Mouse (Mus musculus): ENCODE data around the gene Tdo2. TPM values are rescaled to one million over a fixed set of nuclear protein-coding genes. Genes with fewer than 3 reads are reported as not detected.
A peak's percentile ranks its signal among the peaks of the same experiment; 100 is the strongest.

Gene Tdo2
- polyA plus RNA-seq, 1 experiment: 0.60 TPM

DNA sequence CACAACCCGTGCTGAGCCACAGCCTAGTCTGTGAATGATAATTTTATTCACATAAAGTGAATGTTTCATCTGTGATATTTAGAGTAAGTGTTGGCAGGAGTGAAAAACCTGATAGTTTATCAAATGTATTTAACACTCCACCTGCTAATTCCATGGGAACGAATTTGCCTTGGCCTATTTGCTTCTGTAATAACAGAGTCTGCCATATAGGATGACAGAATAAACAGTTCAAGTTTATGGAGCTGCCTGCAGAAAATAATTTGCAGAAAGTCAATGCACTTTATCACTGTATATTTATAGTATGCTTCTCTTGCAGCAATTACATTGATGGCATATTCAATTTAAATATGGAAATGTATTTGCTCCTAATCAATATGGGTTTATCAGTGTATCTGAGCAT lies 24.2 kb downstream of the Tdo2 start:
- DNase-seq: no peak
- WGBS: 70% methylated on average over 2 of the region's 2 CpGs
- Histone ChIP-seq H3K4me1 (ENCODE audit: control insufficient read depth, insufficient read depth, low read length) (no peaks in the 10 kb centered on the region), H3K4me3 (replicated peaks; ENCODE audit: extremely low read depth, low read depth, low read length) (no peak overlapping the region)
- TF ChIP-seq POLR2A (IDR thresholded peaks at IDR 0.05; ENCODE audit: borderline replicate concordance, extremely low read depth, low read depth, low read length) (no peak), CTCF (IDR thresholded peaks at IDR 0.05; ENCODE audit: insufficient read depth, low read length) (no peak)

DNA sequence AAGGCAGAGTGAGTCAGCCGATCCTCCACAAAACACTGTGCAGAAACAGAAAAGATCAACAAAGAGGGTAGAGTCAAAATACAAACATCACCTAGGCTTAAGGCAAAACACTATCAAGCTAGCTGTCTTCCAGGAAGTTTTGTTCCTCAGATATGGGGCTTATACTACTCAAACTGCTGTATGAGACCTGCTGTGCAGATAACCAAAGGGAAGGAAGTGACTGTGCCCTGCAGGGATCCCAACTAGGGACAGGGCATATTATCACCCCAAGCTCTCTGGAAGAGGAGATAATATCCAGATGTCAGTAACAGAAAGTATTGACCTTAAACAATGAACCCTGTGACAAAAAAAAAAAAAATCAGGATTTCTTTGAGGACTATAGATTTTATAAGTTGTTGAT lies 27.0 kb downstream of the Tdo2 start:
- no peak for DNase-seq
- Histone ChIP-seq H3K4me3 (replicated peaks; ENCODE audit: extremely low read depth, low read depth, low read length) (no peak overlapping the region), H3K4me1 (ENCODE audit: control insufficient read depth, insufficient read depth, low read length) (no peaks in the 10 kb centered on the region)
- 86% methylated on average over 1 of the region's 1 CpGs for WGBS
- TF ChIP-seq POLR2A (IDR thresholded peaks at IDR 0.05; ENCODE audit: borderline replicate concordance, extremely low read depth, low read depth, low read length) (no peak), CTCF (IDR thresholded peaks at IDR 0.05; ENCODE audit: insufficient read depth, low read length) (no peak)

DNA sequence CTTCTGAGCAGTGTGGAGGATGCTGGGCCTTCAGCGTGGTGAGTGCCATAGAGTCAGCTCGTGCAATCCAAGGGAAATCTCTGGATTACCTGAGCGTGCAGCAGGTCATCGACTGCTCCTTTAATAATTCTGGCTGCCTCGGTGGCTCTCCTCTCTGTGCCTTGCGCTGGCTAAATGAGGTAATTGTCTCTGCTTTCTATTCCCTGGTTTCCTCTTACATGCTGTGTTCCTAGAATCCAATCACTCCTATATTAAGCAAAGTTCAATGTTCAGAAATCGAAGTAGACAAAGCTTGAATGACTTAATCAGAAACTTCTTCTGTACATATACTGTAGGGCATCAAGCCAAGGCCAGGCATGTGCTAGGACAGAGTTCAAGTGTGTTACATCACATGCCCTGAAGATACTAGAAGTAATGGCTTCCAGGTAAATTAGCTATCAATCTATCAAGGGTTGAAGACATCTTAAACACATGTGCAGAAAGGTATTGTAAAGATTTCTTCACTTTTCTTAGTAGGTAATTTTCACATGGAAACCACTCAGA lies 31.1 kb downstream of the Tdo2 start:
- Histone ChIP-seq H3K4me3 (replicated peaks; ENCODE audit: extremely low read depth, low read depth, low read length) (no peak overlapping the region), H3K4me1 (ENCODE audit: control insufficient read depth, insufficient read depth, low read length) (no peaks in the 10 kb centered on the region)
- TF ChIP-seq CTCF (IDR thresholded peaks at IDR 0.05; ENCODE audit: insufficient read depth, low read length) (no peak), POLR2A (IDR thresholded peaks at IDR 0.05; ENCODE audit: borderline replicate concordance, extremely low read depth, low read depth, low read length) (no peak)
- no peak for DNase-seq
- WGBS: 94% methylated on average over 7 of the region's 7 CpGs

DNA sequence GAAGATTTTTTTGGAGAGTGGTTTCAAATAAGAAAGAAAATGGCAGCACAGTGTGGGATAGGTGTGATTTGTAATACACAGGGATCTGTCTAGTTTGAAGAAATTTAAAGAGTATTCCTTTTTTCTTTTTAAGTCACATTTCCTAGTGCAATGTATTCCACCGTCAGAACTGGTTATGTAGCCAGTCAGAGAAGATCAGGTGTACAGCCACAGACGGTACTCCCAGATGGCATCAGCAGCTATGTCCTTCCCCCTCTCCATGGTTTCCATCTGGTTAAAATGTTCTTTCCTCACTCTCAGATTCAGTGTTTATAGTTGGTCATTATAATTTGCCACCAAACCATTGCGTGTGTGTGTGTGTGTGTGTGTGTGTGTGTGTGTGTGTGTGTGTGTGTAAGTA lies 32.9 kb downstream of the Tdo2 start:
- 95% methylated on average over 3 of the region's 3 CpGs for WGBS
- Histone ChIP-seq H3K4me3 (replicated peaks; ENCODE audit: extremely low read depth, low read depth, low read length) (no peak overlapping the region), H3K4me1 (ENCODE audit: control insufficient read depth, insufficient read depth, low read length) (no peaks in the 10 kb centered on the region; the same call in 1 of the 2 replicates)
- TF ChIP-seq CTCF (IDR thresholded peaks at IDR 0.05; ENCODE audit: insufficient read depth, low read length): no peak
- no peak for TF ChIP-seq POLR2A (IDR thresholded peaks at IDR 0.05; ENCODE audit: borderline replicate concordance, extremely low read depth, low read depth, low read length)
- DNase-seq: no peak

DNA sequence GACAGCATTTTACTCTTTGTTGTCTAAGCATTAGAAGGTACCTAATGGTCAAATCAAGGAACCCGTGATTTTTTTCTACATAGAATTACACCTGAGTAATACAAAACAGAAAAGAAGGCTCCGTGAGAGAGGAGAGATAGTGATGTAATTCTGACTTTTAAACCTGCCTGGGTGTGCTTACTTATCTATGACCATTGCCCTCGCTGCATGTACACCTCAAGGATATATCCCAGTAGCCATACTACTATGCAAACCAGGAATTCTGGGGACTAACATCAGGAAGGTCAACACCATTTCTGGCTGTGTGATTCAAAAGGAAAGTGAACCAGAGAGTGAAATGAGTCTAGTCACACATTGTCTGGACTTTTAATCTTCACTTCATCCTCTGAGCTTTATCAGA lies 33.7 kb downstream of the Tdo2 start:
- TF ChIP-seq POLR2A (IDR thresholded peaks at IDR 0.05; ENCODE audit: borderline replicate concordance, extremely low read depth, low read depth, low read length) (no peak), CTCF (IDR thresholded peaks at IDR 0.05; ENCODE audit: insufficient read depth, low read length) (no peak)
- 94% methylated on average over 3 of the region's 3 CpGs for WGBS
- Histone ChIP-seq H3K4me1 (ENCODE audit: control insufficient read depth, insufficient read depth, low read length) (no peaks in the 10 kb centered on the region; the same call in 1 of the 2 replicates), H3K4me3 (replicated peaks; ENCODE audit: extremely low read depth, low read depth, low read length) (no peak overlapping the region)
- DNase-seq: no peak

DNA sequence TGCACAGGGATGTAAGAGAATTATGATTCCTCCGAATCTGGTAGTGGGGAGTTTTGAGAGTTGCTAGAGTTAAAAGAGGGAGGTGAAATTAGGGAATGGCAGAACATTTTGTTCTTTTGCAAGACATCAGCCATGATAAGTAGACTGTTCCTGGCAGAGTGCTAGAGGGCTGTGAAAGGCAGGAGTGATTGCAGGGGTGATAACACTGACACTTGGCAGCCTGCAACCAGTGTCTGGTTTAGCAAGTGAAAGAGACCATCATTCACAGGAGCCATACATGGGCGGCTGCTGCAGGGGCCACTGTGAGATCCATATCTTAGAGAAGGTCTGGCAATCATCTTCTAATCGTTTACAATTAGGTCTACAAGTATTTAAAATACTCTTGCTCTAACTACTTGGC lies 37.1 kb downstream of the Tdo2 start:
- TF ChIP-seq POLR2A (IDR thresholded peaks at IDR 0.05; ENCODE audit: borderline replicate concordance, extremely low read depth, low read depth, low read length): no peak
- TF ChIP-seq CTCF (IDR thresholded peaks at IDR 0.05; ENCODE audit: insufficient read depth, low read length): no peak
- DNase-seq: no peak
- Histone ChIP-seq H3K4me1 (ENCODE audit: control insufficient read depth, insufficient read depth, low read length) (no peaks in the 10 kb centered on the region; the same call in 1 of the 2 replicates), H3K4me3 (replicated peaks; ENCODE audit: extremely low read depth, low read depth, low read length) (no peak overlapping the region)
- 41% methylated on average over 3 of the region's 3 CpGs for WGBS

DNA sequence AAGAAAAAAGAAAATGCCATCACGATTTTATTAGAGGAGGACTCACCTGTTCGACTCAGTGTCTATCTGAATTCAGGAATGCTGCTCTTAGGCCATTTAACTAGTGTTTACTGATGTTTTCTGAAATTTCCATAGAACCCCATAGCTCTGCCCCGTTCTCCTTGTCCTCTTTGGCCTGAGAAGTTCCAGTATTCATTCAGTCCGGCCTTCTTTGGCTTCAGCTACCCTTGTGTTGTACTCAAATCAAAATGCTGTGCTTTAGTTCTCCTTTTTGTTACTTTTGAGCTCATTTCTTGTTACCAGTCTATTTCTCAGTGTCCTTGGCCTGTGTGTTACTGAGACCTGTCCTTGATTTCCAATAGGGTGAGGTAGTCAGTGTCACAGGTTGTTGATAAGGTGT lies 42.7 kb downstream of the Tdo2 start:
- no peak for DNase-seq
- no peak overlapping the region for H3K4me3 ChIP-seq (replicated peaks; ENCODE audit: extremely low read depth, low read depth, low read length)
- 74% methylated on average over 4 of the region's 4 CpGs for WGBS
- TF ChIP-seq POLR2A (IDR thresholded peaks at IDR 0.05; ENCODE audit: borderline replicate concordance, extremely low read depth, low read depth, low read length): no peak
- no peak for TF ChIP-seq CTCF (IDR thresholded peaks at IDR 0.05; ENCODE audit: insufficient read depth, low read length)
- peaks cover 5% of the 10 kb centered on the region; the same call in 1 of the 2 replicates for H3K4me1 ChIP-seq (ENCODE audit: control insufficient read depth, insufficient read depth, low read length)

DNA sequence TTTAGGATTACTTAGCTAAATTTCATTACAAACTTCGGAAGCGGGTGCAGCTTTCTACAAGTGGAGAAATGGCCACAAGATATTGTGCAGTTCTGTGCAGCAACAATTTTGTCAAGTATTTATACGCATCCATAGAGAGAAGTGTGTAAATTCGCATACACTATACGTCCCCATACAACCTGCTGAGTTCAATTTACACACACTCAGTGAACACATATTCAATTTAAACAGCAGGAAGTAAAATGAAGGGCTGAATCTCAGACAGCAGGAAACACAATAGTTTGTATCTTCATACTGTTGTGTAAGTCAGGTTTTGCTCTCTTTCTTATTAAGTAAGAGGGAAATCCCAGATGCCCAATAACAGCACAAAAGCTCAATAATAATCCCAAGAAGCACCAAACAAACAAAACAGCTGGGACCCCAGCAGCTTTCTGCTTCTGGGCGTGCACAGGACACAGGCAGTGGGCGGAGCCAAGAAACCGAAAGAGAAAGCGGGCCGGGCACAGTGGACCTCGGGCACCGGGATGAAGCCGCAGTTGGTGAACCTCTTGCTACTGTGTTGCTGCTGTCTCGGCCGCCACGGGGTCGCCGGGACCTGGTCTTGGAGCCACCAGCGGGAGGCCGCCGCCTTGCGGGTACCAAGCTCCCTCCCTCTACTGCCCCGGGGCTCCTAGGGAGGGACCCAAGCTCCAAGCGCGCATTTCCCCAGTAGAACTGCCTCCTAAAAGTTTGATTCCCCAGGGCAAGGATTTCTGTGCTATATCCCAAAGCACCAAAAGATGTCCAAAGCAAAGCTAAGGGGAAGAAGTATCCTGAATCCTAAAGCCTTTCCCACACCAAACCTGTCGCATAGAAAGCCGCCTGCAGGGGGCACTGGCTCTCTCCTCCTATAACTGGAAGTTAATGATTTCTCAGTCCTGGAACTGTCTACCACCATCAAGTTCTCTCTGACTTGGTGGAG lies 43.6 kb downstream of the Tdo2 start, which contains the start of gene Ctso:
Ctso (plus strand) TSS at position 461 of the 961 bp plus-strand sequence.
- WGBS: 10% methylated on average over 27 of the region's 27 CpGs
- peak; percentile 71; the same call in 1 of the 2 replicates for TF ChIP-seq POLR2A (IDR thresholded peaks at IDR 0.05; ENCODE audit: borderline replicate concordance, extremely low read depth, low read depth, low read length)
- peak; percentile 62 for TF ChIP-seq CTCF (IDR thresholded peaks at IDR 0.05; ENCODE audit: insufficient read depth, low read length)
- Histone ChIP-seq H3K4me1 (ENCODE audit: control insufficient read depth, insufficient read depth, low read length) (peaks cover 5% of the 10 kb centered on the region; the same call in 1 of the 2 replicates), H3K4me3 (replicated peaks; ENCODE audit: extremely low read depth, low read depth, low read length) (peak within 1 kb of the TSS; percentile 70)
- DNase-seq: peak; percentile 92

DNA sequence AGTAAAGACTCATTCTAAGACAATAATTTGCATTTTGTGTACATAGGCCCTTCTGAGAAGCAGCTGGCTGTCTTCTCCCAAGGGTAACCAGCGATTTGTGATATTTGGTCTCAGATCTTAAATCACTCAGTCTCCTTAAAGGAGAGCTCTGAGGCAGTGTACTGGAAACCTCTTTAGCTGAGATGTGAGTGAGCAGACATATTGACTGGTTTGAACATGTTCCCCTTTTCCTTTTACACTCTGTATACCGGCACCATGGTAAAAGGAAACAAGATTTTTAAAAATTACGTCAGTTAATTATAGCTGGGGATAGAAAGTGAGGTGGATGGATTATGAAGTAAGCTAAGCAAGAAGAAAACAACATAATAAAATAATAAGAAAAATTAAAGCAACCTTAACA lies 44.3 kb downstream of the Tdo2 start:
- Histone ChIP-seq H3K4me3 (replicated peaks; ENCODE audit: extremely low read depth, low read depth, low read length) (no peak overlapping the region), H3K4me1 (ENCODE audit: control insufficient read depth, insufficient read depth, low read length) (peaks cover 5% of the 10 kb centered on the region; the same call in 1 of the 2 replicates)
- DNase-seq: no peak
- no peak for TF ChIP-seq POLR2A (IDR thresholded peaks at IDR 0.05; ENCODE audit: borderline replicate concordance, extremely low read depth, low read depth, low read length)
- TF ChIP-seq CTCF (IDR thresholded peaks at IDR 0.05; ENCODE audit: insufficient read depth, low read length): no peak
- WGBS: 54% methylated on average over 3 of the region's 3 CpGs

Measured in lung, adult 2 months (tissue).